Mouse (Mus musculus) kidney, embryonic 14.5 days (tissue): ENCODE results near the gene Hist1h2bj. TPM values are rescaled to one million over a fixed set of nuclear protein-coding genes. Genes with fewer than 3 reads are reported as not detected.
"Not testable (repeated sequence)": the region's sequence is repeated elsewhere in the genome, so short reads cannot be mapped to it uniquely, and the experiment has no call there.

ENCODE experiments used
- ATAC-seq: fragments of 200-750 bp; cut with Nextera tagmentation; 2 replicates; pipeline ENCODE4 v1.8.0; 2017; ENCODE audit warnings: moderate number of reproducible peaks, mild to moderate bottlenecking, moderate TSS enrichment, moderate library complexity; ENCODE audit not compliant: low FRiP score, low TSS enrichment
- H3K27ac ChIP-seq: fragments of 300-500 bp; sonication (generic); 2 replicates; pipeline ENCODE4 v1.5.1; 2014; ENCODE audit warnings: low read depth, mild to moderate bottlenecking, low read length, moderate library complexity, mixed read lengths
- H3K27me3 ChIP-seq: fragments of 300-500 bp; sonication (generic); 2 replicates; pipeline ENCODE4 v1.6.1; 2014; ENCODE audit warnings: mild to moderate bottlenecking, low read length; ENCODE audit not compliant: control insufficient read depth, insufficient read depth
- H3K36me3 ChIP-seq: fragments of 300-500 bp; sonication (generic); 2 replicates; pipeline ENCODE4 v1.6.1; 2014; ENCODE audit warnings: low read length, mixed read lengths; ENCODE audit not compliant: control insufficient read depth, insufficient read depth
- H3K4me1 ChIP-seq: fragments of 300-500 bp; sonication (generic); 2 replicates; pipeline ENCODE4 v1.6.1; 2014; ENCODE audit warnings: low read length, mixed read lengths; ENCODE audit not compliant: control insufficient read depth, insufficient read depth
- H3K4me2 ChIP-seq: fragments of 300-500 bp; sonication (generic); replicated peaks from 2 replicates; pipeline ENCODE4 v1.6.1; 2014; ENCODE audit warnings: low read depth, mild to moderate bottlenecking, low read length
- H3K4me3 ChIP-seq: fragments of 300-500 bp; sonication (generic); 2 replicates; pipeline ENCODE4 v1.5.1; 2014; ENCODE audit warnings: mild to moderate bottlenecking, low read length
- H3K9ac ChIP-seq: fragments of 300-500 bp; sonication (generic); 2 replicates; pipeline ENCODE4 v1.6.1; 2014; ENCODE audit warnings: low read depth, mild to moderate bottlenecking, low read length, moderate library complexity
- H3K9me3 ChIP-seq: fragments of 300-500 bp; sonication (generic); 2 replicates; pipeline ENCODE4 v1.6.1; 2016; ENCODE audit warnings: low read length; ENCODE audit not compliant: control insufficient read depth
- WGBS: fragments of 180-500 bp; shearing (Covaris S2); extraction: QIAGEN DNeasy Blood & Tissue Kit; methylation state at CpG from one replicate; pipeline ENCODE4 v1.1.7; 2014; 5-methylcytosine and 5-hydroxymethylcytosine counted together
- polyA plus RNA-seq: library from polyadenylated mRNA; unstranded; fragments of >200 nt; fragmentation: Nextera tagmentation; extraction: Ambion mirVana; gene quantifications from 2 replicates; pipeline ENCODE4 v1.2.1, GENCODE M21; 2014

Gene Hist1h2bj
- polyA plus RNA-seq, 1 experiment from 2014 or later, result 18.7 TPM

DNA sequence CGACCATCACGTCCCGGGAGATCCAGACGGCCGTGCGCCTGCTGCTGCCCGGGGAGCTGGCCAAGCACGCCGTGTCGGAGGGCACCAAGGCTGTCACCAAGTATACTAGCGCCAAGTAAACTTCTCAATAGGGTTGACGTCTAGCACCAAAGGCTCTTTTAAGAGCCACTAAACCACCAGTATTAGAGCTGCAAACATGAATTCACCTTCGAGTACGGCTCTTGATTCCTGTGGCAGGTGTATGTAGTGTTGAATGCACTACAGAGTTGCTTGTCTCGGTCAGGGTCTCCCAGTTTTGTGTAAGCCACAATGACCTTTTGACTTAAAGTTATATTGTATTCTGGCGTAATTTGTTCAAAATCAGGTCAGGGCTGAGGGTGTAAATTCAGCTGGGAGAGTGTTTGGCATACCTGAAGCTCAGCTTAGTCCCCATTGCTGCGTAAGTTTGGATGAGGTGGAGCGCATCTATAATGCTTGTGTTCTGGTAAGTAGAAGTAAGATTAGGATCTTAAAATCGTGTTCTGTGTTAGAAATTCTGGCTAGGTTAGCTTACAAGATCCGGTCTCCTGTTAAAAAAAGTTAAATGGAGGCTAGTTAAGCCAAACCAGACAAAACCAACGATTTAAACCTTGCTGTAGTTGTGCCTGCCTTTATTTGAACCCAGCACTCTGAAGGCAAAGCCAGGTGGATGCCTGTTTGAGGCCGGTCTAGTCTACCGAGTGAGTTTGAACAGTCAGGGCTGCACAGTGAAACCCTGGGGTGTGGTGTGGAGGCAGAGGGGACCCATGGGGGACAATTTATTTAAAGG lies 6.7 kb upstream of the Hist1h2bj start:
- WGBS, result 3% methylated on average over 16 of the region's 23 CpGs
- H3K36me3 ChIP-seq, result no peaks in the 10 kb centered on the region
- H3K9ac ChIP-seq, result peak overlapping the region; percentile 69
- peak overlapping the region; percentile 38 for H3K4me3 ChIP-seq
- ATAC-seq, result no peak
- peaks cover 13% of the 10 kb centered on the region for H3K4me1 ChIP-seq
- no peaks in the 10 kb centered on the region for H3K9me3 ChIP-seq
- H3K4me2 ChIP-seq, result peak overlapping the region; percentile 72
- H3K27ac ChIP-seq, result peak overlapping the region; percentile 96
- no peaks in the 10 kb centered on the region for H3K27me3 ChIP-seq

DNA sequence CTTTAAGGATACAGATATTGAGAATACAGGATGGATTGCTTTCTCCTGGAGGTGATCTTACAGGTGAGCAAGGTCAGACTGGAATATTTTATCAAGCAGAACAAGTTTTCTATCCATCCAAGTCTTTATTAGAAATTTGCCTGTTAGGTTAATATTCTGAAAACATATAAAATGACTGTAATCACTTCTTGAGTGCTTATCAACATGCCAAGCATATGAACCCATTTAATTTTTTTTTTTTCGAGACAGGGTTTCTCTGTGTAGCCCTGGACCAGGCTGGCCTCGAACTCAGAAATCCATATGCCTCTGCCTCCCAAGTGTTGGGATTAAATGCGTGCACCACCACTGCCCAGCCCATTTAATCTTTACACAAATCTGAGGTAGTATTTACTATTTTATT lies 6.0 kb upstream of the Hist1h2bj start:
- Histone ChIP-seq H3K9ac (peak overlapping the region; percentile 69), H3K4me1 (peaks cover 14% of the 10 kb centered on the region), H3K4me2 (peak overlapping the region; percentile 72), H3K27ac (peak overlapping the region; percentile 96), H3K27me3 (no peaks in the 10 kb centered on the region), H3K4me3 (peak overlapping the region; percentile 38), H3K36me3 (no peaks in the 10 kb centered on the region), H3K9me3 (no peaks in the 10 kb centered on the region)
- ATAC-seq, result no peak
- WGBS, result 60% methylated on average over 3 of the region's 3 CpGs

DNA sequence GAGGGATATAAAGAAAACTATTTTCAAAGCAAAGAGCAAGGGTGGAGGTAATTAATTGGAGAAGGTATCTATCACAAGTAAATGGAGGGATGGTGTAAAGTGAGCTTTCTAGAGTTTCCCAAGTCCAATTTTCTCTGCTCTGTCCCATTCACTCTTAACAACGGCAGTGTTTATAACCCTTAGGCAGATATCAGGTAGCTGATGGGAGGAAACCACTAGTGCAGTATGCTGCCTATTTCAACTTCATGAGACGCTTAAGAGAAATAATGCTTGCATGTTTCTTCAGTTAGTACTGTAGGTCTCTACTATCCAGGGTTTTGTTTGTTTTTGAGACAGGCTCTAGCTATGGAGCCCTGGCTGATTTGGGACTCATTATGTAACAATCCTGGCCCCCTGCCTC lies 5.6 kb upstream of the Hist1h2bj start:
- Histone ChIP-seq H3K36me3 (no peaks in the 10 kb centered on the region), H3K4me1 (peaks cover 17% of the 10 kb centered on the region), H3K4me3 (no peak overlapping the region), H3K4me2 (peak overlapping the region; percentile 72; the same call in 1 of the 2 replicates), H3K27ac (peak overlapping the region; percentile 96; the same call in 1 of the 2 replicates), H3K27me3 (no peaks in the 10 kb centered on the region), H3K9me3 (no peaks in the 10 kb centered on the region), H3K9ac (no peak overlapping the region; the same call in 1 of the 2 replicates)
- no peak for ATAC-seq
- WGBS, result 37% methylated on average over 2 of the region's 2 CpGs

DNA sequence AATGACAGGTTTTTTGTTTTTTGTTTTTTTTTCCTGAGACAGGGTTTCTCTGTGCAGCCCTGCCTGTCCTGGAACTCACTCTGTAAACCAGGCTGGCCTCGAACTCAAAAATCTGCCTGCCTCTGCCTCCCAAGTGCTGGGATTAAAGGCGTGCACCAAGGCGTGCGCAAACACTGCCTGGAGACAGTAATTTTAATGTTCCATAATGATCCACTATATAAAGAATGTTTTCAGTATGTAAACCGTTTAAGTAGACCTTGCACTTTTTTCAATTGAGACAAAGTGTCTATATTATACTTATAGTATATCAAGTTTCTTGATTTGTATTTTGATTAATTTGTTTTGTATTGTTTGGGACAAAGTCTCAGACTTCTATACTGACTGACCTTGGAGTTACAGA lies 3.6 kb upstream of the Hist1h2bj start:
- no peak overlapping the region for H3K4me3 ChIP-seq

DNA sequence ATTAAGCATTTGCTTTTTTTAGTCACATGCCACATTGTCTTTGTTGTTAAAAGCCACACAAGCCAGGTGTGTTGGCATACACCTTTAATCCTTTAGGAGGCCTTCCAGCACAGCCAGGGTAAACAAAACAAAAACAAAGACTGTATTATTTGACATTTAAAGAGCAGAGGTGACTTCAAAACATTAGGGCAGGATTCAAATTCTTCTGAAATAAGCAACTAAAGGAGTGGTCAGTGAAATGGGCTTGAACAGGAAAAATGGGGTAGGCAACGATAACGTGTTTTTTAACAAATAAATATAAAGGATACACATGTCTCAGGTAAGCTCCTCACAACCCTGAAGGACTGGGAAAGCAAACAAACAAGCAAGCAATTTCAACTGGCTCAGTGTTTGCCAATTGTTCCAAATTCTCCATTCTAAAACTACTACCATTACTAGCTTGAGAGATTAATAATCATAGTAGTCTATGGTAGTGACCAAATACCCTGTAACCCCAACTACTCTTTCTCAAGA lies 3.0 kb upstream of the Hist1h2bj start:
- peak overlapping the region; percentile 72 for H3K4me2 ChIP-seq
- no peak for ATAC-seq
- no peaks in the 10 kb centered on the region for H3K9me3 ChIP-seq
- no peaks in the 10 kb centered on the region for H3K36me3 ChIP-seq
- peak overlapping the region; percentile 43 for H3K4me3 ChIP-seq
- 6% methylated on average over 2 of the region's 2 CpGs for WGBS
- peak overlapping the region; percentile 98 for H3K27ac ChIP-seq
- H3K27me3 ChIP-seq, result no peaks in the 10 kb centered on the region
- peaks cover 17% of the 10 kb centered on the region for H3K4me1 ChIP-seq
- peak overlapping the region; percentile 69 for H3K9ac ChIP-seq

More for the DNA sequence above, 3.6 kb upstream of the Hist1h2bj start:
- 64% methylated on average over 5 of the region's 5 CpGs for WGBS
- ATAC-seq, result no peak
- Histone ChIP-seq H3K9ac (no peak overlapping the region), H3K27ac (peak overlapping the region; percentile 98; the same call in 1 of the 2 replicates), H3K36me3 (no peaks in the 10 kb centered on the region), H3K27me3 (no peaks in the 10 kb centered on the region), H3K9me3 (no peaks in the 10 kb centered on the region), H3K4me2 (peak overlapping the region; percentile 72; the same call in 1 of the 2 replicates), H3K4me1 (peaks cover 17% of the 10 kb centered on the region)

DNA sequence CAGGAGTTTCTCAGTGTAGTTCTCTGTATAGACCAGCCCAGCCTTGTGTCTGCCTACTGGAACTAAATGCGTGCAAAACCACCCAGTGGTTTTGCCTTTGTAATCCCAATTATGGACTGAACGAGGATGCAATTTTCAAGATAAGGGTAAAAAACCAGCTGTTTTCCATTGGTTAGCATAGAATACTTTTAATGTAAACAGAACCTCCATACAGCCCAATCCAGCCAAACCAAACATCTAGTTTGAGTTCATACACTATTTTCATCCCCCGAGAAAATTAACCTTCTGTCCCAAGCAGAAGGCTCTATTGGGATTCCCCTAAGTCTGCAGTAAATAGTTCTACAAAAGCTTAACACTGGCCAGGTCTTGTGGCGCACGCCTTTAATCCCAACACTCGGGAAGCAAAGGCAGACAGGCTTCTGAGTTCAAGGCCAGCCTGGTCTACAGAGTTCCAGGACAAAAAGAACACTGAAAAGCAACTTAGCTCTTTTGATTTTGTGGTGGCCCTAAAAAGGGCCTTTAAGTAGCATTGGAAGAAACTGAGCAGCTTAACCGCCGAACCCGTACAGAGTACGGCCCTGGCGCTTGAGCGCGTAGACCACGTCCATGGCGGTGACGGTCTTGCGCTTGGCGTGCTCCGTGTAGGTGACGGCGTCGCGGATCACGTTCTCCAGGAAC lies 2.4 kb upstream of the Hist1h2bj start:
- Histone ChIP-seq H3K36me3 (no peaks in the 10 kb centered on the region), H3K9ac (peak overlapping the region; percentile 69), H3K4me3 (peak overlapping the region; percentile 43), H3K27me3 (no peaks in the 10 kb centered on the region), H3K4me1 (peaks cover 17% of the 10 kb centered on the region), H3K9me3 (no peaks in the 10 kb centered on the region), H3K4me2 (peak overlapping the region; percentile 72), H3K27ac (peak overlapping the region; percentile 98)
- WGBS, result under 1% methylated on average over 20 of the region's 24 CpGs
- peak; percentile 7; the same call in 1 of the 2 replicates for ATAC-seq

DNA sequence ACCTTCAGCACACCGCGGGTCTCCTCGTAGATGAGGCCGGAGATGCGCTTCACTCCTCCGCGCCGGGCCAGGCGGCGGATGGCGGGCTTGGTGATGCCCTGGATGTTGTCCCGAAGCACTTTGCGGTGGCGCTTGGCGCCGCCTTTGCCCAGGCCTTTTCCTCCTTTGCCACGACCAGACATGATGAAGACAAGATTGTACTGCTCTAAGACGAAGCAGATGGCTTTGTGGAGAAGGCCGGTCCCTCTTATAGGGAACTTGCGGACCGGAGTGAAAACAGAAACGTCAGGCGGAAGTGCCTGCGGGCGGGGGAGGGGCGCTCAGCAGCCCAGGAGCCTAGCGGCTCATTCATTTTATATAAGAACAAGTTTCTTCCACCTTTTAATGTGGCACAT lies 1.9 kb upstream of the Hist1h2bj start, which contains the start of gene Hist1h4i:
Hist1h4i (minus strand) TSS at position 221 of the 395 bp plus-strand sequence.
- Histone ChIP-seq H3K9ac (peak within 1 kb of the TSS; percentile 73), H3K4me1 (peaks cover 17% of the 10 kb centered on the region), H3K4me3 (peak within 1 kb of the TSS; percentile 45), H3K4me2 (peak within 1 kb of the TSS; percentile 72), H3K27ac (peak within 1 kb of the TSS; percentile 98)
- H3K9me3 ChIP-seq, H3K36me3 ChIP-seq, H3K27me3 ChIP-seq: not testable (repeated sequence)
- WGBS, result under 1% methylated on average over 17 of the region's 27 CpGs
- ATAC-seq, result peak; percentile 80

DNA sequence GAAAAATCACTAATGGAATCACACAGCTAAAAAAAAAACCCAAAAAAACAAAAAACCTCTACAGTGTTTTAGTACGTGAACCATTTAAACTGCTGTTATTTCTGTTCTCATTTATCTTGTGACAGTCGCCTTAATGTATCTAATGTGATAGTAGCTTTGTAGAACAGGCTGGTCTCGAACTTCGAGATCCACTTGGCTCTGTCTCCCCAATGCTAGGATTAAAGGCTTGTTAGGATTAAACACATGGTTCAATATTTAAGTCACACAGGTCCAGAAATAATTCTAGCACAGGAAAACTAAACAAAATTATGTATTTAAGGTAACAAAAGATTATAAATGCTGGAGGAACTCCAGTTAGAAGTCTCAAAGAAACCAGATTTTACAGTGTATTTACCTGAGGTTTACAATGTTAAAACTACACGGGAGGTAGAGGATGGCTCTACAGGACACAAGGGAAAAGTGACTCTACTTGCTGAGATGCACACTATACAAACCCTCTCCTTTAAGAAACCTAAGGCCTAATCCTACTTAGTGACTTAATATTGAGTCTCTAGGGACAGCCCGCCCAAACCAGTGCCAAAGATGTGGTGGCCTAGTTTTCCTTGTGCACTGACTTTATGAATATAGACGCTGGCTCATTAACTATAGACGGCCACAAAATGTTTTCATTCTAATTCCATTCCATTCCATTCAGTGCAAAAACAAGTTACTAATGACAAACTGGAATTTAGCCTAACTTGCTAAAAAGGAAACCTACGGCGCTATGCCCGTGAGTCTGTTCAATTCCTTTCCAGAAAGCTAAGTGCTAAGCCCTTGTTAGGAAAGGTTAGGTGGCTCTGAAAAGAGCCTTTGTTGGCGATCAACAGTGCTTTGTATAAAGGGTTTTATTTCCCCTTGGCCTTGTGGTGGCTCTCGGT lies 1.1 kb upstream of the Hist1h2bj start:
- no peaks in the 10 kb centered on the region for H3K9me3 ChIP-seq
- 4% methylated on average over 13 of the region's 13 CpGs for WGBS
- peak overlapping the region; percentile 72 for H3K4me2 ChIP-seq
- no peaks in the 10 kb centered on the region for H3K36me3 ChIP-seq
- H3K27me3 ChIP-seq, result no peaks in the 10 kb centered on the region
- peak overlapping the region; percentile 98 for H3K27ac ChIP-seq
- ATAC-seq, result no peak
- H3K4me1 ChIP-seq, result peaks cover 12% of the 10 kb centered on the region
- peak overlapping the region; percentile 45 for H3K4me3 ChIP-seq
- H3K9ac ChIP-seq, result peak overlapping the region; percentile 73
